Mouse (Mus musculus) neural tube, embryonic 14.5 days (tissue): Measurements from ENCODE around the gene Wscd1. TPM values are rescaled to one million over a fixed set of nuclear protein-coding genes. Genes with fewer than 3 reads are reported as not detected.

Source experiments
- ATAC-seq: fragments of 200-750 bp; cut with Nextera tagmentation; 2 replicates; pipeline ENCODE4 v1.8.0; 2017; ENCODE audit warnings: low read depth, mild to moderate bottlenecking, moderate TSS enrichment, moderate library complexity
- H3K27ac ChIP-seq: fragments of 300-500 bp; sonication (generic); 2 replicates; pipeline ENCODE4 v1.5.1; 2014; ENCODE audit warnings: low read depth, mild to moderate bottlenecking, control low read depth, low read length, moderate library complexity, mixed read lengths
- H3K27me3 ChIP-seq: fragments of 300-500 bp; sonication (generic); 2 replicates; pipeline ENCODE4 v1.6.1; 2014; ENCODE audit warnings: low read length; ENCODE audit not compliant: control insufficient read depth, insufficient read depth
- H3K36me3 ChIP-seq: fragments of 300-500 bp; sonication (generic); 2 replicates; pipeline ENCODE4 v1.6.1; 2014; ENCODE audit warnings: low read length, mixed read lengths; ENCODE audit not compliant: control insufficient read depth, insufficient read depth
- H3K4me1 ChIP-seq: fragments of 300-500 bp; sonication (generic); 2 replicates; pipeline ENCODE4 v1.6.1; 2014; ENCODE audit warnings: low read length; ENCODE audit not compliant: control insufficient read depth, insufficient read depth
- H3K4me2 ChIP-seq: fragments of 300-500 bp; sonication (generic); 2 replicates; pipeline ENCODE4 v1.6.1; 2014; ENCODE audit warnings: mild to moderate bottlenecking, low read depth, low read length, control low read depth
- H3K4me3 ChIP-seq: fragments of 300-500 bp; sonication (generic); 2 replicates; pipeline ENCODE4 v1.5.1; 2014; ENCODE audit warnings: low read depth, low read length, control low read depth, mixed read lengths
- H3K9ac ChIP-seq: fragments of 300-500 bp; sonication (generic); replicated peaks from 2 replicates; pipeline ENCODE4 v1.6.1; 2014; ENCODE audit warnings: low read depth, mild to moderate bottlenecking, control low read depth, low read length, mixed read lengths
- H3K9me3 ChIP-seq: fragments of 300-500 bp; sonication (generic); 2 replicates; pipeline ENCODE4 v1.6.1; 2016; ENCODE audit warnings: low read length; ENCODE audit not compliant: control insufficient read depth
- WGBS: fragments of 180-500 bp; shearing (Covaris S2); extraction: QIAGEN DNeasy Blood & Tissue Kit; methylation state at CpG from one replicate; pipeline ENCODE4 v1.1.7; 2014; 5-methylcytosine and 5-hydroxymethylcytosine counted together
- polyA plus RNA-seq: library from polyadenylated mRNA; unstranded; fragments of >200 nt; fragmentation: Nextera tagmentation; extraction: Ambion mirVana; gene quantifications from 2 replicates; pipeline ENCODE4 v1.2.1, GENCODE M21; 2014

The Wscd1 gene
- 42.4 and 44.1 TPM in 2 replicates for polyA plus RNA-seq

DNA sequence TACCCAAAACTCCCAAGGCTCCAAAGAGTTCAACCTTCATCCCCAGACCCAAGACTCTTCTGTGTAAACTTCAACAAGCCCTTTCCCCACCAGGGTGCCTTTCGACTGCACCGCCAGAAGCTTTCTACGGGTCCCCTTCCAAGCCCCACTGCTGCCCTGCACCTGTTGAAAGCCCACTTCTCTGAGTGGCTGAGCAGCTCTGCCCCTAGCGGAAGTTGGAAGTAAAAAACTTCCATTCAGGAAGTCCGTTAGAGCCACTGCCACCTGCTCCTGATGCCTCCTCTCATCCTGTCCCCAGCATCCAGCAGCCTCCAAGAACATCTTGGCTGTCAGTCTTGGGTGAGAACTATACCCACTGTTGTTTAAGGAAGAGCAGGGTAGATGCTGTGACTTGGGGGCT, at the start of gene Wscd1:
Gene Wscd1 (plus strand): TSS at position 250 of the 400 bp plus-strand sequence.
- 5% methylated on average over 5 of the region's 5 CpGs for WGBS
- Histone ChIP-seq H3K27ac (peak within 1 kb of the TSS; percentile 71), H3K4me3 (peak within 1 kb of the TSS; percentile 93), H3K36me3 (no peaks in the 10 kb centered on the region), H3K9me3 (no peaks in the 10 kb centered on the region), H3K4me2 (peak within 1 kb of the TSS; percentile 80), H3K27me3 (0 out of 2 replicates have a peak, but pooled peaks cover 2% of the 10 kb centered on the region), H3K9ac (peak within 1 kb of the TSS; percentile 86), H3K4me1 (peaks cover 9% of the 10 kb centered on the region; the same call in 1 of the 2 replicates)
- peak; percentile 4; the same call in 1 of the 2 replicates for ATAC-seq

DNA sequence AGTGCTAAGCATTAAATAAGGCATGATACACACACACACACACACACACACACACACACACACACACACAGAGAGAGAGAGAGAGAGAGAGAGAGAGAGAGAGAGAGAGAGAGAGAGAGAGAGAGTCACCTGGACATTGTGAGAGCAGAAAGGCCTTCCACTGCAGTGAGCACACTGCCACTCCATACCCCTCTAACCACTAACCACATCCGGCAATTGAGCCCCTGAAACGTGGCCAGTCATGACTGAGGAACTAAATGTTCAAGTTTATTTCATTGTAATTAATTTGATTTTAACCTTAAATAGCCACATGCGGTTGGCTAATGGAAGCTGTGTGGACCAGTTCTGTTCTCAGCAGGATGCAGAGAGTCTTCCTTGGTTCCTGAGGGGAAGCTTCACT, 21.7 kb upstream of the Wscd1 start:
- H3K4me1 ChIP-seq, result no peaks in the 10 kb centered on the region
- H3K36me3 ChIP-seq, result no peaks in the 10 kb centered on the region
- 86% methylated on average over 3 of the region's 3 CpGs for WGBS
- no peak overlapping the region for H3K4me2 ChIP-seq
- ATAC-seq, result no peak
- H3K9ac ChIP-seq, result no peak overlapping the region
- H3K27me3 ChIP-seq, result no peaks in the 10 kb centered on the region
- H3K27ac ChIP-seq, result no peak overlapping the region
- H3K4me3 ChIP-seq, result no peak overlapping the region
- H3K9me3 ChIP-seq, result no peaks in the 10 kb centered on the region

DNA sequence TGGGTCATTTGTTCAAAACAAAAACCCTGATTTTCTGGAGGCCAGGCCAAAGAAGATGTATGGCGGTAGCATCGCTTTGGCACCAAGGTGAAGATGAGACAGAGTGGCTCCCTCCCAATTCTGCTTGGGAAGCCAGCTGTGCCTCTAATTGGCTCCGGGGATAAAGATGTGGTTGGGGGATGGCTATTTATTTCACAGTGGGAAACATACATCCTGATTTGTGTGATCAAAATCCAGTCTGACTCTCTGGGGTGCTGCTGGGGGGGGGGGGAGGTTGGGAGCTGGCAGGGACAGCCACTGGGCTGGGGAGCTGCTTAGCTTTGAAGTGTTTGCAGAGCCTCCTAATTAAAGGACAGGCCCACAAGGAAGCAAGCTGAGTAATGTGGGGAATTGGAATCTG, 20.4 kb upstream of the Wscd1 start:
- no peaks in the 10 kb centered on the region for H3K4me1 ChIP-seq
- H3K4me3 ChIP-seq, result no peak overlapping the region
- no peak overlapping the region for H3K4me2 ChIP-seq
- no peaks in the 10 kb centered on the region for H3K9me3 ChIP-seq
- 40% methylated on average over 3 of the region's 3 CpGs for WGBS
- H3K27ac ChIP-seq, result no peak overlapping the region
- H3K27me3 ChIP-seq, result no peaks in the 10 kb centered on the region
- H3K9ac ChIP-seq, result no peak overlapping the region
- no peak for ATAC-seq
- H3K36me3 ChIP-seq, result no peaks in the 10 kb centered on the region

GRCm38 (mm10) chr11:71733771-71734170, 15.9 kb upstream of the Wscd1 start:
- 78% methylated on average over 4 of the region's 4 CpGs for WGBS
- H3K9me3 ChIP-seq, result no peaks in the 10 kb centered on the region

DNA sequence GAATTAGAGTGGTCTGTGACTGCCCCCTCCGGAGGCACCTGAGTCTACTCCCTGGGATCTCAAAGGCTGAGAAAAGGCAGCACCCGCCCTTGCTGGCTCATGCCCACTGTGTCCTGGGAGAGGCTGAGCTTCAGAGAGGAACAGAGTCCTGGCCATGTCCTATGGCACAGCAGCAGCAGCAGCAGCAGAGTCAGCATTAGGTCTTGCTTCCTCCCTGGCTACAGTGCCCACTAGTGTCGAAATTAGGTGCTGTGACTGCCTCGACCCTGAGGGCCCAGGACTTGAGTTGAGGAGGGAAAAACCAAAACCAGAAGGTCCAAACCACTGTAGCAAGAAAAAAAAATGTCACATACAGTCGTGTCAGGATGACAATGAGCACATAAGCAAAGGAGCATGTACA, 12.6 kb upstream of the Wscd1 start:
- no peaks in the 10 kb centered on the region for H3K27me3 ChIP-seq

More at GRCm38 (mm10) chr11:71733771-71734170, 15.9 kb upstream of the Wscd1 start:
- Histone ChIP-seq H3K27me3 (no peaks in the 10 kb centered on the region), H3K4me1 (peaks cover 4% of the 10 kb centered on the region), H3K4me3 (no peak overlapping the region), H3K9ac (no peak overlapping the region), H3K27ac (no peak overlapping the region), H3K4me2 (no peak overlapping the region), H3K36me3 (no peaks in the 10 kb centered on the region)
- no peak for ATAC-seq

DNA sequence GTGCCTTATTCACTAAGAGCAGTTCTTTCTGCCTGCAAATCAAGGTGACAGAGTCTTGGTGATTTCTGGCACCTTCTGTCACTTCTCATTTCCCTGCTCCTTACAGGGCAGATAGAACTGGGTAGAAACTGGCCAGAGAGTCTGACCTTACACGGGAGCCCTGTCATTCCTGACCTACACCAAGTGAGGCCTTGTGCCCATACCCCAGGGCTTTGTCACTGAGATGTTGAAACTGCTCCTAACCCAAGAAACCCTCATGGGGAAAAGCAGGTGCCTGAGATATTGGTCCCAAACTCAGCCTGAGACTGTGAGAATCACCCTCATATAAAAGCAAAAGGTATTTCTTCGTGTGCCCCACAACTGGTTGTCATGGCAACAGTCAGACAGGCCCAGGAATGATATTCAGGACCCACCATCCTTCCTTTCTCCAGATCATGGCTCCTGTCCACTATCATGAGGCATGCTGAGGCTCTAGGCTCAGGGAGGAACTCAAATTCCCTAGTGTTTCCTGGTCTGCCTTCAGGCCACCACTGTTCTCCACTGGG, 11.1 kb upstream of the Wscd1 start:
- no peak overlapping the region for H3K27ac ChIP-seq
- H3K36me3 ChIP-seq, result no peaks in the 10 kb centered on the region
- no peak for ATAC-seq
- H3K4me2 ChIP-seq, result no peak overlapping the region
- no peaks in the 10 kb centered on the region for H3K9me3 ChIP-seq
- no peaks in the 10 kb centered on the region for H3K27me3 ChIP-seq
- peaks cover 4% of the 10 kb centered on the region for H3K4me1 ChIP-seq
- H3K4me3 ChIP-seq, result no peak overlapping the region
- no peak overlapping the region for H3K9ac ChIP-seq
- 55% methylated on average over 2 of the region's 2 CpGs for WGBS

More for the DNA sequence above, 12.6 kb upstream of the Wscd1 start:
- peak; percentile 28; the same call in 1 of the 2 replicates for ATAC-seq
- H3K36me3 ChIP-seq, result no peaks in the 10 kb centered on the region
- H3K4me3 ChIP-seq, result no peak overlapping the region
- H3K9me3 ChIP-seq, result no peaks in the 10 kb centered on the region
- H3K4me2 ChIP-seq, result no peak overlapping the region
- no peak overlapping the region for H3K9ac ChIP-seq
- H3K4me1 ChIP-seq, result peaks cover 4% of the 10 kb centered on the region
- no peak overlapping the region for H3K27ac ChIP-seq
- 27% methylated on average over 5 of the region's 5 CpGs for WGBS

DNA sequence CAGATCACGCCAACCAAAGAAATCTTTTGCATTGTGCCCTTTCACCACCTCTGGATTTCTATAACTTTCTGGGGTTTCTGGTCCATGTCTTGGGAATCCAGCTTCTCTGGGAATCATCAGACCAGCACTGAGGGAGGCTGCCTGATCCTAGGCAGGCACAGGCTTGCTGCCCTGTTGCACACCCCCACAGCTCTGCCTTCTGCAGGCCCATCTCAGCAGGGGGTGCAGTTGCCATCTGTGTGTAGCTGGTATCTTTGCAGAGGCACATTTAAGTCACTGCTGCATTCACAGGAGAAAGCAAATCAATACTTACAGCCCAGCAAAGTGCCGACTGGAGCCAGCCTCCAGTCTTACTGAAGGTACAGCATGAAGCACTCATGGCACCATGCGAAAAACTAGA, 3.8 kb upstream of the Wscd1 start:
- Histone ChIP-seq H3K9ac (no peak overlapping the region), H3K4me2 (no peak overlapping the region), H3K4me3 (no peak overlapping the region), H3K9me3 (no peaks in the 10 kb centered on the region), H3K27ac (no peak overlapping the region), H3K4me1 (peaks cover 5% of the 10 kb centered on the region; the same call in 1 of the 2 replicates), H3K27me3 (no peaks in the 10 kb centered on the region), H3K36me3 (no peaks in the 10 kb centered on the region)
- WGBS, result 84% methylated on average over 3 of the region's 3 CpGs
- ATAC-seq, result no peak

GRCm38 (mm10) chr11:71747719-71748118, 2.0 kb upstream of the Wscd1 start:
- Histone ChIP-seq H3K9me3 (no peaks in the 10 kb centered on the region), H3K9ac (no peak overlapping the region), H3K36me3 (no peaks in the 10 kb centered on the region), H3K4me1 (peaks cover 9% of the 10 kb centered on the region; the same call in 1 of the 2 replicates), H3K27me3 (0 out of 2 replicates have a peak, but pooled peaks cover 2% of the 10 kb centered on the region), H3K4me2 (no peak overlapping the region), H3K4me3 (no peak overlapping the region), H3K27ac (no peak overlapping the region)
- ATAC-seq, result no peak
- 66% methylated on average over 7 of the region's 7 CpGs for WGBS

DNA sequence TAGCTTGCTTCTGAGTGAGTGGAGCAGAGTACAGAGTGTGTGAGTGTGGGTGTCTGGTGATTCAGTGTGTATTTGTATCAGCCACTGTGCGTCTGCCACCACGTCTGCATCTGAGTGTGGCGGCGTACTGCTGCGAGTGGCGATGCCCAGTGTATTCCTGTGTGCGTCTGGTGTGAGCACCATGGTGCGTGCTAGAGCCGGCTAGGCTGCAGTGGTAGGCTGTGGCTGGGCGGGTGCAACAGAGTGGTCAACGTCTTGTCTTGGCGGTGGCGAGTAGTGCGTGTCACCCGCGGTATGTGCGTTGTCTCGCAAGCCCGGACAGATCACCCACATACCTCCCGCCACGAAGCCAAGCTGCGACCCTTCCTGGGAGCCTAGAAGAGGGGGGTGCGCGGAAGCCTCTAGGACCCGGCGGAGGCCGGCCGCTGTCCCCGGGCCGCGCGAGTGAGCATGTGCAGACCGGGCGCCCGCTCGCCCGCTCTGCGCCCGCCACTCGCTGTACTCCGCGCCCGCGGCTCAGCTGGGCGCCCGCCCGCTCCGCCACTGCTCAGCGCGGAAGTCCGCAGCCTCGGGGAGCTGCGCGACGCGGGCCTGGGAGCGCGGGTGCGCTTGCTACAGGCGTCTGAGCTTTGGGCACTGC, 934 bp downstream of the Wscd1 start:
- H3K36me3 ChIP-seq, result no peaks in the 10 kb centered on the region
- peak overlapping the region; percentile 80 for H3K4me2 ChIP-seq
- peak overlapping the region; percentile 71 for H3K27ac ChIP-seq
- peak overlapping the region; percentile 93 for H3K4me3 ChIP-seq
- peaks cover 9% of the 10 kb centered on the region; the same call in 1 of the 2 replicates for H3K4me1 ChIP-seq
- ATAC-seq, result peak; percentile 92
- peak overlapping the region; percentile 86 for H3K9ac ChIP-seq
- H3K9me3 ChIP-seq, result no peaks in the 10 kb centered on the region
- under 1% methylated on average over 52 of the region's 60 CpGs for WGBS
- 0 out of 2 replicates have a peak, but pooled peaks cover 2% of the 10 kb centered on the region for H3K27me3 ChIP-seq
